Mouse (Mus musculus) liver, embryonic 14.5 days (tissue): Measurements from ENCODE around the gene Lbhd1. TPM values are rescaled to one million over a fixed set of nuclear protein-coding genes. Genes with fewer than 3 reads are reported as not detected.
A peak's percentile ranks its signal among the peaks of the same experiment; 100 is the strongest.
"Not testable (repeated sequence)": the region's sequence is repeated elsewhere in the genome, so short reads cannot be mapped to it uniquely, and the experiment has no call there.

Experiments used
- ATAC-seq: fragments of 200-750 bp; cut with Nextera tagmentation; 2 replicates; pipeline ENCODE4 v1.8.0; 2017; ENCODE audit warnings: moderate number of reproducible peaks, mild to moderate bottlenecking, moderate library complexity; ENCODE audit not compliant: insufficient read depth
- DNase-seq, 3 experiments: peaks; one replicate each; pipeline ENCODE4 v3.0.0-alpha.2; 2012 to 2013; ENCODE audit warnings: low read depth in 3 of 3, low spot score in 3 of 3
- H3K27ac ChIP-seq: fragments of 300-500 bp; sonication (generic); 2 replicates; pipeline ENCODE4 v1.5.1; 2014; ENCODE audit warnings: moderate library complexity, mild to moderate bottlenecking, control low read depth, inconsistent platforms
- H3K27me3 ChIP-seq: fragments of 300-500 bp; sonication (generic); 2 replicates; pipeline ENCODE4 v1.6.1; 2014; ENCODE audit warnings: mild to moderate bottlenecking, low read length, moderate library complexity; ENCODE audit not compliant: control insufficient read depth, insufficient read depth
- H3K36me3 ChIP-seq: fragments of 300-500 bp; sonication (generic); replicated peaks from 2 replicates; pipeline ENCODE4 v1.6.1; 2014; ENCODE audit warnings: low read depth; ENCODE audit not compliant: control insufficient read depth, insufficient read depth
- H3K4me1 ChIP-seq, 2 experiments: fragments of 200-500 bp in 1 of 2; fragments of 300-500 bp in 1 of 2; sonication (generic) in 1 of 2; replicated peaks; 2 replicates each; pipeline ENCODE4 v1.6.1; 2012 to 2014; ENCODE audit warnings: antibody characterized with exemption in 1 of 2, inconsistent platforms in 1 of 2, low read length in 1 of 2; ENCODE audit not compliant: control insufficient read depth in 2 of 2, insufficient read depth in 2 of 2
- H3K4me2 ChIP-seq: fragments of 300-500 bp; sonication (generic); 2 replicates; pipeline ENCODE4 v1.6.1; 2014; ENCODE audit warnings: low read depth, mild to moderate bottlenecking, control low read depth, moderate library complexity
- H3K4me3 ChIP-seq, 2 experiments: fragments of 200-500 bp in 1 of 2; fragments of 300-500 bp in 1 of 2; sonication (generic) in 1 of 2; 2 replicates each; pipeline ENCODE4 v1.5.1; 2012 to 2014; ENCODE audit warnings: low read depth in 2 of 2, low read length in 2 of 2, mild to moderate bottlenecking in 2 of 2, control low read depth in 1 of 2, inconsistent platforms in 1 of 2, moderate library complexity in 1 of 2; ENCODE audit not compliant: insufficient read depth in 1 of 2
- H3K9ac ChIP-seq: fragments of 300-500 bp; sonication (generic); replicated peaks from 2 replicates; pipeline ENCODE4 v1.6.1; 2014; ENCODE audit warnings: mild to moderate bottlenecking, control low read depth, moderate library complexity
- H3K9me3 ChIP-seq: fragments of 300-500 bp; sonication (generic); 2 replicates; pipeline ENCODE4 v1.6.1; 2016; ENCODE audit warnings: low read length, mixed read lengths; ENCODE audit not compliant: control insufficient read depth
- CTCF ChIP-seq: IDR thresholded peaks from 2 replicates; pipeline ENCODE4 v1.5.1; 2016; ENCODE audit warnings: antibody characterized with exemption, low read depth, control low read depth
- EP300 ChIP-seq: IDR thresholded peaks from 2 replicates; pipeline ENCODE4 v1.6.1; 2016; ENCODE audit warnings: antibody characterized with exemption, low read depth
- WGBS: fragments of 180-500 bp; shearing (Covaris S2); extraction: QIAGEN DNeasy Blood & Tissue Kit; methylation state at CpG from one replicate; pipeline ENCODE4 v1.1.7; 2014; ENCODE audit not compliant: insufficient replicate concordance; 5-methylcytosine and 5-hydroxymethylcytosine counted together
- polyA plus RNA-seq, 2 experiments: library from polyadenylated mRNA; depleted of rRNA in 1 of 2; stranded (reverse) in 1 of 2; unstranded in 1 of 2; fragments of >200 nt; fragmentation: Nextera tagmentation in 1 of 2; extraction: Ambion mirVana in 1 of 2; gene quantifications; 2 replicates each; pipeline versions ENCODE4 v1.2.1 to v1.2.3; 2012 to 2014

Gene Lbhd1
- polyA plus RNA-seq, 2 experiments = 3.7 to 43.7 TPM

DNA sequence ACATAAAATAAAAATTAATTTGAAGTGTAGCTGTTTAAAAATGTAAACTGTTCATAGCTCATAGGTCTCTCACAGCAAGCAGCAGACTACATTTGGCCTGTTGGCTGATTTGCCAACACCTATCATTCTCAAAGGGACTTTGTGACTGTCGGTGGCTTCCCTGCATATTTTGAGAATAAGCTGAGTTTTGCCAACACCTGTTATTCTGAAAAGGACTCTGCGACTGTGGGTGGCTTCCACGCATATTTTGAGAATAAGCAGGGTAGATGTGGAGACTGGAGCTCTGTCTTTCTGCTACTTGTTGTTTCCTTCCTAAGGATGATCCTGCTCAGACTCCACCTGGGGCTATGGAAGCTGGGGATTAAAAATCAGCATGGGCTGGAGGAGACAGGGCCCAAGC is 30.4 kb upstream of the Lbhd1 start:
- TF ChIP-seq EP300 (no peak), CTCF (no peak)
- DNase-seq (no peak), ATAC-seq (no peak)
- no peaks in the 10 kb centered on the region for H3K9me3 ChIP-seq
- no peaks in the 10 kb centered on the region for H3K36me3 ChIP-seq
- H3K4me3 ChIP-seq = no peak overlapping the region
- H3K9ac ChIP-seq = no peak overlapping the region
- 0 out of 4 replicates have a peak, but pooled peaks cover 0 to 4% of the 10 kb centered on the region in 2 experiments for H3K4me1 ChIP-seq
- no peaks in the 10 kb centered on the region for H3K27me3 ChIP-seq
- whole genome bisulfite sequencing = 73% methylated on average over 3 of the region's 3 CpGs
- H3K27ac ChIP-seq = no peak overlapping the region
- no peak overlapping the region for H3K4me2 ChIP-seq

DNA sequence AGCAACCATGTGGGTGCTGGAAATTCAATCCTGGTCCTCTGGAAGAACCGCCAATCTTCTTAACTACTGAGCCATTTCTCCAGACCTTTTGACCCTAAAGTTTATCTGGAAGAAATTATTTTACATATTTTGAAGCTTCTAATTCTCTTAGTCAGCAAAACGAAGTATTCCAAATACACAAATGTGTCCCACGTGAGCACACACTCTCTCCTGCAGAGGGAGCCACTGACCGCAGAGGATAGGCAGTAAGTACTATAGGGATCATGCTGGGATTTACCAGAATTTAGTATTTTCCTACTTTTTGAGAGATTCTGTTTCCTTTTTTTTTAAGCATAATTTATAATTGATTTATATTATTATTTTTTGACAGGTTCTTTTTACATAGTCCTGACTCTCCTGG is 25.8 kb upstream of the Lbhd1 start:
- no peaks in the 10 kb centered on the region for H3K36me3 ChIP-seq
- DNase-seq = no peak
- ATAC-seq = no peak
- no peaks in the 10 kb centered on the region for H3K4me1 ChIP-seq
- no peak overlapping the region for H3K27ac ChIP-seq
- no peak overlapping the region for H3K4me2 ChIP-seq
- H3K4me3 ChIP-seq = no peak overlapping the region
- no peak for TF ChIP-seq EP300
- peak; percentile 78 for TF ChIP-seq CTCF
- H3K9ac ChIP-seq = no peak overlapping the region
- no peaks in the 10 kb centered on the region for H3K27me3 ChIP-seq
- WGBS = 27% methylated on average over 4 of the region's 4 CpGs
- H3K9me3 ChIP-seq = no peaks in the 10 kb centered on the region

- no peaks in the 10 kb centered on the region for H3K27me3 ChIP-seq
- H3K9ac ChIP-seq = no peak overlapping the region
- TF ChIP-seq CTCF = peak; percentile 70
- TF ChIP-seq EP300 = no peak
- no peaks in the 10 kb centered on the region for H3K9me3 ChIP-seq
- H3K4me3 ChIP-seq = no peak overlapping the region
- no peak overlapping the region for H3K4me2 ChIP-seq
- H3K27ac ChIP-seq = no peak overlapping the region
- H3K36me3 ChIP-seq = no peaks in the 10 kb centered on the region
- no peak for ATAC-seq
- H3K4me1 ChIP-seq = no peaks in the 10 kb centered on the region
- DNase-seq = no peak
- 28% methylated on average over 1 of the region's 1 CpGs for WGBS
These were observed 24.5 kb upstream of the Lbhd1 start for GRCm38 (mm10) chr19:8859018-8859417.

GRCm38 (mm10) chr19:8864265-8864664 is 19.3 kb upstream of the Lbhd1 start:
- Histone ChIP-seq H3K27me3 (no peaks in the 10 kb centered on the region), H3K4me1 (no peaks in the 10 kb centered on the region), H3K27ac (no peak overlapping the region), H3K4me3 (no peak overlapping the region), H3K4me2 (no peak overlapping the region), H3K36me3 (no peaks in the 10 kb centered on the region), H3K9ac (no peak overlapping the region), H3K9me3 (no peaks in the 10 kb centered on the region)
- WGBS = 76% methylated on average over 6 of the region's 6 CpGs
- no peak for DNase-seq
- ATAC-seq = no peak
- TF ChIP-seq EP300 (no peak), CTCF (no peak)

DNA sequence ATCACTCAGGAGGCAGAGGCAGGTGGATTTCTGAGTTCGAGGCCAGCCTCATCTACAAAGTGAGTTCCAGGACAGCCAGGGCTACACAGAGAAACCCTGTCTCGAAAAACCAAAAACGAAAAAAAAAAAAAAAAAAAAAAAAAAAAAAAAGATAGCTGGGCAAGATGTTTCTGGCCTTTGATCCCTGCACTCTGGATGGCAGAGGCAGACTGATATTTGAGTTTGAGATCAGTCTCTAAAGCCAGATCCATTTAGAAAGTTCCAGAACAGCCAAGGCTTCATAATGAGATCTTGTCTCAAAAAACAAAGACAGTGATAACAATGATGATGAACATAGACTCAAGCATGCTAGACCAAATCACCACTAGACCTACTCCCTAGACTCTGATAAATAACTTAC is 13.2 kb upstream of the Lbhd1 start:
- whole genome bisulfite sequencing = 48% methylated on average over 3 of the region's 3 CpGs
- H3K4me1 ChIP-seq = peaks cover 9 to 10% of the 10 kb centered on the region in 2 experiments
- peak overlapping the region; percentile 75 for H3K27ac ChIP-seq
- H3K9me3 ChIP-seq, DNase-seq, ATAC-seq, H3K27me3 ChIP-seq: not testable (repeated sequence)
- peak overlapping the region in 1 of 2 experiments; percentile 97; a peak in 2 of 4 replicates for H3K4me3 ChIP-seq
- H3K36me3 ChIP-seq = peaks cover 20% of the 10 kb centered on the region
- peak overlapping the region; percentile 70 for H3K4me2 ChIP-seq
- H3K9ac ChIP-seq = peak overlapping the region; percentile 98
